Mouse (Mus musculus) forebrain, embryonic 10.5 days (tissue): ENCODE results near the gene Tomm40l. TPM values are rescaled to one million over a fixed set of nuclear protein-coding genes. Genes with fewer than 3 reads are reported as not detected.

Source experiments
- DNase-seq: peaks from one replicate; pipeline ENCODE4 v3.0.0-alpha.2; 2017; ENCODE audit warnings: low spot score; ENCODE audit errors: extremely low spot score
- H3K27ac ChIP-seq: fragments of 300-500 bp; sonication (generic); 2 replicates; pipeline ENCODE4 v1.5.1; 2016; ENCODE audit warnings: mild to moderate bottlenecking
- H3K27me3 ChIP-seq: fragments of 300-500 bp; sonication (generic); 2 replicates; pipeline ENCODE4 v1.6.1; 2016; ENCODE audit warnings: mild to moderate bottlenecking; ENCODE audit not compliant: poor library complexity, severe bottlenecking
- H3K36me3 ChIP-seq: fragments of 300-500 bp; sonication (generic); replicated peaks from 2 replicates; pipeline ENCODE4 v1.6.1; 2016; ENCODE audit warnings: mild to moderate bottlenecking, moderate library complexity
- H3K4me1 ChIP-seq: fragments of 300-500 bp; sonication (generic); 2 replicates; pipeline ENCODE4 v1.6.1; 2016
- H3K4me3 ChIP-seq: fragments of 300-500 bp; sonication (generic); 2 replicates; pipeline ENCODE4 v1.5.1; 2016; ENCODE audit warnings: mild to moderate bottlenecking, moderate library complexity
- H3K9me3 ChIP-seq: fragments of 300-500 bp; sonication (generic); 2 replicates; pipeline ENCODE4 v1.6.1; 2016; ENCODE audit warnings: mild to moderate bottlenecking, moderate library complexity
- WGBS: fragments of 180-500 bp; shearing (Covaris S2); methylation state at CpG from one replicate; pipeline ENCODE4 v1.1.7; 2016; 5-methylcytosine and 5-hydroxymethylcytosine counted together
- polyA plus RNA-seq: library from polyadenylated mRNA; unstranded; fragments of >200 nt; fragmentation: Nextera tagmentation; extraction: Ambion mirVana; gene quantifications from 2 replicates; pipeline ENCODE4 v1.2.1, GENCODE M21; 2016

The Tomm40l gene
- polyA plus RNA-seq, 1 experiment from 2014 or later = 37.2 TPM

DNA sequence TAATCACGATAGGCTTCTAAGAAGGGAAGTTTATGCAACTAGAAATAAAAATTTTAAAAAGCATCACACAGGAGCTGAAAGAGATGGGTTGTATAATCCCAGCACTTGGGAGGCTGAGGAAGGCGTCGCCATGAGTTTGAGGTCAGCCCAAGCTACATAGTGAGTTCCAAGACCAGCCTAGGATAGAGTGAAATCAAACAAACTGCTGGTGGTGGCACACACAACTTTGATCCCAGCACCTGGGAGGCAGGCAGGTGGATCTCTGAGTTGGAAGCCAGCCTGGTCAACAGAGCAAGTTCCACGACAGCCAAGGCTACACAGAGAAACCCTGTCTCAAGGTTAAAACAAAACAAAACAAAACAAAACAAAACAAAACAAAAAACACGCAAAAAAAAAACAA lies 10.0 kb upstream of the Tomm40l start:
- no peaks in the 10 kb centered on the region for H3K9me3 ChIP-seq
- H3K4me3 ChIP-seq = no peak overlapping the region
- peaks cover 26% of the 10 kb centered on the region for H3K4me1 ChIP-seq
- peaks cover 44% of the 10 kb centered on the region for H3K36me3 ChIP-seq
- H3K27ac ChIP-seq = no peak overlapping the region
- no peaks in the 10 kb centered on the region for H3K27me3 ChIP-seq
- 85% methylated on average over 5 of the region's 5 CpGs for WGBS
- DNase-seq = no peak

DNA sequence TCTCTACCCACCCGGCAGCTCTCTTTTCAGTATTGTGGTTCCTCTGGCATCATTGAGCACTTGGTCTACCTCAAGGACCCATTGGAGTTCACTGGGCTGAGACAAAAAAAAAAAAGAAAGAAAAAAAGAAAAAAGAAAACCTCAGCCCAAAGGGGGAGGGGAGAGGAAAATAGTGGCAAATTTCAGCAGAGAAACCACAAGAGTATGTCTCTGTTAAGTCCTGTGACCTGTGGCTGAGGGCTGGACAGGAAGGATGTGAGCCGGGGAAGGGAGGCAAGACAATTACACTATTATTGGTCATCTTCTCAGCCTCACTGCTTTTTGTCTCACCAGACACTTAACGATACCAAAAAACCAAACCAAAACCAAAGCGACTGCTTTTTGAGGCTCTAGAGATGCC lies 9.5 kb upstream of the Tomm40l start:
- no peak overlapping the region for H3K4me3 ChIP-seq
- H3K27me3 ChIP-seq = no peaks in the 10 kb centered on the region
- H3K9me3 ChIP-seq = no peaks in the 10 kb centered on the region
- H3K27ac ChIP-seq = no peak overlapping the region
- peaks cover 39% of the 10 kb centered on the region for H3K36me3 ChIP-seq
- peaks cover 26% of the 10 kb centered on the region for H3K4me1 ChIP-seq
- DNase-seq = no peak
- WGBS = 69% methylated on average over 4 of the region's 4 CpGs

DNA sequence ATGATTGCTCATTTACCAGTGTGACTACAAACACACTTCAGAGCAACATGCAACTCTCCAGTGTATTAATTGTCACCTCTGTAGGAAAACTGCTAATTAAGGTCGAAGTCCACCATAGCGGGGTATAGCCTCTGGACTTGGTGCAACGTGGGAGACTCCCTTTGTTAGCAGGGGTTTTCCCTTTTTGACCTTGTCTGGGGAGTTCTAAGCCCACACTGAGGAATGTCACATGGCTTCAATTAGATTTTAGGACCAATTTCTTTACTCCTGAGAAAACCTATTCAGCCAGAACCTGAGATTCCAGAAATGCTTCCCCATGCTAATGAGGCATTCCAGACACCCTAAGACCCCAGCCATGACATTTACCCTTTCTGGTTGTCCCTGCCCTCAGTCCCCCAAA lies 7.9 kb upstream of the Tomm40l start:
- H3K4me3 ChIP-seq = no peak overlapping the region
- H3K36me3 ChIP-seq = peaks cover 23% of the 10 kb centered on the region
- H3K27ac ChIP-seq = peak overlapping the region; percentile 72
- WGBS = 30% methylated on average over 3 of the region's 3 CpGs
- H3K9me3 ChIP-seq = no peaks in the 10 kb centered on the region
- H3K4me1 ChIP-seq = peaks cover 29% of the 10 kb centered on the region
- no peaks in the 10 kb centered on the region for H3K27me3 ChIP-seq
- DNase-seq = no peak

DNA sequence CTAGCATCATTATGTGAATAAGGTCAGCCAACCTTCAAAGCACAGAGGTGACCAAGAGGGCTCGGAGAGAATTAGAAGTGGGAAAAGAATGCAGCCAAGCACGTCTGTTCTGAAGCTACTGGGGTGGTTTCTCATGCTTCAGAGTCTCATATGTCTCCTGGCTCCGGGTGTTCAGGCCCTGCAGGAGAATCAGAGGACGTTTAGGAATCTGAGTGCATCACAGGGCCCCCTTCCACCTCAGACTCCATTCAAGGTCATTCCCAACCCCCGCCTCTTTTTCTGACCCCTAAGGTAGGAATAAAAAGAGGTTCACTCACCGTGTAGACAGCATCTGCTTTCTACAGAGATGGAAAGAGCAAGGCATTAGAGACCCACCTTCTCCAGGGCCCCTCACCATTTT lies 7.4 kb upstream of the Tomm40l start:
- no peak overlapping the region; the same call in 1 of the 2 replicates for H3K4me3 ChIP-seq
- no peaks in the 10 kb centered on the region for H3K27me3 ChIP-seq
- 35% methylated on average over 6 of the region's 6 CpGs for WGBS
- H3K36me3 ChIP-seq = peaks cover 18% of the 10 kb centered on the region
- no peak for DNase-seq
- peak overlapping the region; percentile 72 for H3K27ac ChIP-seq
- H3K9me3 ChIP-seq = no peaks in the 10 kb centered on the region
- peaks cover 33% of the 10 kb centered on the region for H3K4me1 ChIP-seq

DNA sequence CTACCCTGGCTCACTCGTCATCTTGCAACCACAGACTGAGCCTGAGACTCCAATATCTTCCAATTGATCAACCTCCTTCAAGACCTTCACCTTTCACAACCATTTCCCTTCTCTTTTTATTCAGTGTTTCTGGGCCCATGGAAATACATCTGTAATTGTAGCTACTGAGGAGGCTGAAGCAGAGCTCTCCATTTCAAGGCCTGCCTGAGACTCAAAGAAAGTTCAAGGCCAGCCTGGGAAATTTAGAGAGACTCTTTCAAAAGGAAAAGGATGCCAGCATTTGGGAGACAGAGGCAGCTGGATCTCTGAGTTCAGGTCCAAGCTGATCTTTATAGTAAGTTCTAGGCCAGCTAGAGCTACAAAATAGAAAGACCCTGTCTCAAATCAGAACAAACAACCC lies 5.6 kb upstream of the Tomm40l start:
- peaks cover 38% of the 10 kb centered on the region for H3K4me1 ChIP-seq
- WGBS = 82% methylated on average over 1 of the region's 1 CpGs
- no peaks in the 10 kb centered on the region for H3K9me3 ChIP-seq
- H3K27ac ChIP-seq = no peak overlapping the region
- DNase-seq = no peak
- H3K4me3 ChIP-seq = no peak overlapping the region
- no peaks in the 10 kb centered on the region for H3K36me3 ChIP-seq
- H3K27me3 ChIP-seq = no peaks in the 10 kb centered on the region

DNA sequence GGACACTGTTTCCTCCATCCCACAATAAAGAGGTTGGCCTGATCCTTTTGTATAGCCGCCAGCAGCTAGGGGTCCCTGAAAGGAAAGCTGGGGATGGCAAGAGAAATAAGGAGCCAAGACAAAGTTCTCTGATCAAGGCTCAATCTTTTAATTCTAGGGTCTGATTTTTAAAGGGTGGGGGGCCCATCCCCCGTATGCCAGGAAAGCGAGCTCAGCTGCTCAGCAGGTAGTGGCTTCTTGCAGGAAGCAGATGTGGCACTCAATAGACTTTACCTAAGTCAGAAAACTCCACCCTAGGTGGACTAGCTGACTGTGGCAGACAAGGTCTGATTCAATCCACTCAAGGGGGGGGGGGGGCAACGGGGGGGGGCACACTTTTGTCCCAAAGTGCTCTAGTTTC lies 4.5 kb upstream of the Tomm40l start:
- no peak overlapping the region for H3K27ac ChIP-seq
- WGBS = 43% methylated on average over 4 of the region's 4 CpGs
- DNase-seq = no peak
- no peaks in the 10 kb centered on the region for H3K27me3 ChIP-seq
- no peaks in the 10 kb centered on the region for H3K36me3 ChIP-seq
- no peaks in the 10 kb centered on the region for H3K9me3 ChIP-seq
- H3K4me1 ChIP-seq = peaks cover 44% of the 10 kb centered on the region
- no peak overlapping the region for H3K4me3 ChIP-seq

DNA sequence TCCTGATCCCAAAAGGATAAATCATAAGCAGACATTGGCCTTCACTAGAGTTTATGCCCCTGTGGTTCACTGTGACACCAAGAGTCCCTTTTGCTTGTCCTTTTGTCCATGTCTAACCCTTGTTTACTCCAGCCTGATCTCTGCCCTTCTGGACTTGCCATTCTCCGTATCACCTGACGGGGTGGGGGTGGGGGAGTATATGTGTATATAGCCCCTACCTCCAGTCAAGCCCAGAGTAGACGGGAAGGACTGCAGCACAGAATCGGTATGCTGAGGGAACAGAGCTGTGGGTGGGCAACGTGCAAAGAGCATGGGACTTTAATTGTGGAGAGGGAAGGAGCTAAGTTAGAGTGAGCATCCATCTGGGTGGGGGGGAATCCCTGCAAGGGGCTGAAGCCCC lies 2.5 kb upstream of the Tomm40l start, which contains the start of gene Apoa2:
Gene Apoa2, plus strand, starts transcription at position 198 of the 400 bp plus-strand sequence.
- DNase-seq = no peak
- Histone ChIP-seq H3K4me3 (no peak within 1 kb of the TSS), H3K36me3 (peaks cover 8% of the 10 kb centered on the region), H3K27me3 (no peaks in the 10 kb centered on the region), H3K27ac (no peak within 1 kb of the TSS), H3K4me1 (peaks cover 45% of the 10 kb centered on the region), H3K9me3 (no peaks in the 10 kb centered on the region)
- WGBS = 84% methylated on average over 5 of the region's 5 CpGs

DNA sequence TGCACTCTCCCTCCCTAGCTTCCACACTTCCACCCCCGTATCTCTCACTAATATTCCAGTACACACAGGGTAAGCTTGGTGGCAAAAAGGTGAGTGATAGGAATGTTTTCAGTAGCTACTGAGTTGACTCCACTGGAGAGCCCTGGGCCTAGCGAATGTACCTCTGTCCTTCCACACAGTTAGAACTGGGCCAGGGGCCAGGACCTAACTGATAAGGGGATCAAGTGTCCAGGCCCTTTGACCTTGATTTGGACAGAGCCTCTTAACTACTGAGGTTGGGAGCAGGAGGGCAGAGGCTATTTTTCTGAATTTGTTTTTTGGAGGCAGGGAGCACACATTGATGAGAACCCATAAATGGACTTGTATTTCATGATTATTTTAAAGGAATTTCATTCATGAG lies 1.5 kb upstream of the Tomm40l start:
- 84% methylated on average over 2 of the region's 2 CpGs for WGBS
- peaks cover 19% of the 10 kb centered on the region for H3K36me3 ChIP-seq
- no peak for DNase-seq

DNA sequence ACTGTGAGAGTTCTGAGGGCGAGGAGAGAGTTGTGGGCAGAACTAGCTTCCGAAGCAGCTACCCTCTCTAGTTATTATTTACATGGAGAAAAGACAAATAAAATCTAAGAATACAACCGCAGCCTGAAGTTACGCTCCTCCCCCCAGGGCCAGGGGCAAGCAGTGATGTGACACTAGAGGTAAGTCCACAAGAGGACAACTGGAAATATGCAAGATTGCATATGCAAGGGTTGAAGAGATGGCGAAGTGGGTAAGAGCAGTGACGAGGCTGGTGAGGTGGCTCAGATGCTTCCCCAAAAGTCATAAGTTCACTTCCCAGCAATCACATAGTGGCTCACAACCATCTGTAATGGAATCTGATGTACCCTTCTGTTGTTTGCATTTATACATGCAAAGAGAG lies 854 bp upstream of the Tomm40l start:
- Histone ChIP-seq H3K27me3 (no peaks in the 10 kb centered on the region), H3K4me1 (peaks cover 33% of the 10 kb centered on the region), H3K4me3 (peak overlapping the region; percentile 73), H3K9me3 (no peaks in the 10 kb centered on the region), H3K27ac (peak overlapping the region; percentile 88), H3K36me3 (peaks cover 25% of the 10 kb centered on the region)
- no peak for DNase-seq
- 85% methylated on average over 6 of the region's 6 CpGs for WGBS

More for the DNA sequence above, 1.5 kb upstream of the Tomm40l start:
- peaks cover 37% of the 10 kb centered on the region for H3K4me1 ChIP-seq
- no peaks in the 10 kb centered on the region for H3K27me3 ChIP-seq
- H3K4me3 ChIP-seq = no peak overlapping the region
- H3K9me3 ChIP-seq = no peaks in the 10 kb centered on the region
- H3K27ac ChIP-seq = no peak overlapping the region

DNA sequence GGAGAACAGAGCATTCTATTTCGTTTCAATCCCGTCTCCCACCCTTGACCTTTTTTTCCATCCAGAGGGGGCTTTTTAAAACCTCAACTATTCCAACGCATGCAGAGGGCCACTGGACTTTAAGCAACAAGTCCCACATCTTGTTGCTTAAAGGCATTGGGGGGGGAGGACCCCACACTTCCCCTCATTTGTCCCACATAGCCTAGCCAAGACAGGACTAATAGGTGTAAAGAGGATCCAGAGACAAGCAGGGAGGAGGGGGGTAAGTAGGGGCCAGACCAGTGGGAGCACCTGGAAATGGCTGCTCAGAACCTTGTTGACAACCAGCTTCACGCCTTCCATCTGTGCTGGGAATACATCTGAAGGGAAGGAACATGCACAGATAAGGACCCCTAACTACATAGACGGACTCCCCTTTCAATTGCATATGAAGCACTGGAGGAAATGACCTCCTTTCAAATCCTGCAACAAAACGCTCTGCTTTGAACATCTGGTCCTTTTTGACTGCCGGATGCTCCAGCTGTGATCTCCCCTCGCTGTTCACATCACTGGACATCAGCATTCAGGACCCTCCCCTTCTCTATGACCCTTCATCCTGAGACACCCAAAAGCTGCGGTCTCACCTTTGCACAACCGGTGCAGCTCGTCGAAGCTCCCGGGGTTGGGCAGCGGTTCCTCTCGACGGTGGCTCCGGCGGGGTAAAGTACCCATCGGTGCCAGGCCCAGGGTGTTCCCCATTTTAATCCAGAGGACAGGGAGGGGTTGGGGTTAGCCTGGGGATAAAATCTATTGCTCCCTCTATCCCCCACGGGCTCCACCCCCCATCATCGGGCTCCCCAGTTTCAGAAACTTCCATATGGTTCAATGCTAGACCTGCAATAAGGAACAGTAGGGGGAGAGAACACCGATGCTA lies 777 bp downstream of the Tomm40l start:
- peaks cover 29% of the 10 kb centered on the region for H3K4me1 ChIP-seq
- H3K4me3 ChIP-seq = peak overlapping the region; percentile 73
- H3K9me3 ChIP-seq = no peaks in the 10 kb centered on the region
- peaks cover 27% of the 10 kb centered on the region for H3K36me3 ChIP-seq
- H3K27me3 ChIP-seq = no peaks in the 10 kb centered on the region
- WGBS = 10% methylated on average over 22 of the region's 22 CpGs
- H3K27ac ChIP-seq = peak overlapping the region; percentile 88
- peak; percentile 34 for DNase-seq

DNA sequence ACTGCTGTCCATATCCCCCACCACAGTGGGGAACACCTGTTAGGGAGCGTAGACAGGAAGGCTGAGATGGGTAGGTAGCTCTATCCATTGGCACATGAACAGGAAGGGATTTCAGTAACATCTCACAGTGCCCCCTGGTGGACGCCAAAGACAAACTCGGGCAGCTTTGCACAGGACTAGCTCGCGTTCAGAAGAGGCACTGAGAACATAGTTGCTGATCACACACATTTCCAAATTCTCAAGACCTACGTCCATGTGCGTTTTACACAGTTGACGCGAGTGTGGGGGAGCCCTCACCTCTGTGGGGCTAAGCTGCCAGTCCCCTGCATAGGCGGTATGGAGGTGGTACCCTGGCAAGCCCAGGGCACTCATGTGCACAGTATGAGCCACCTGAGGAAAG lies 1.4 kb downstream of the Tomm40l start:
- DNase-seq = peak; percentile 84
- Histone ChIP-seq H3K4me3 (peak overlapping the region; percentile 73), H3K36me3 (peaks cover 27% of the 10 kb centered on the region), H3K4me1 (peaks cover 29% of the 10 kb centered on the region), H3K27me3 (no peaks in the 10 kb centered on the region), H3K27ac (0 out of 2 replicates have a peak overlapping the region, but pooled peaks have one; percentile 88), H3K9me3 (no peaks in the 10 kb centered on the region)
- WGBS = 10% methylated on average over 10 of the region's 10 CpGs

DNA sequence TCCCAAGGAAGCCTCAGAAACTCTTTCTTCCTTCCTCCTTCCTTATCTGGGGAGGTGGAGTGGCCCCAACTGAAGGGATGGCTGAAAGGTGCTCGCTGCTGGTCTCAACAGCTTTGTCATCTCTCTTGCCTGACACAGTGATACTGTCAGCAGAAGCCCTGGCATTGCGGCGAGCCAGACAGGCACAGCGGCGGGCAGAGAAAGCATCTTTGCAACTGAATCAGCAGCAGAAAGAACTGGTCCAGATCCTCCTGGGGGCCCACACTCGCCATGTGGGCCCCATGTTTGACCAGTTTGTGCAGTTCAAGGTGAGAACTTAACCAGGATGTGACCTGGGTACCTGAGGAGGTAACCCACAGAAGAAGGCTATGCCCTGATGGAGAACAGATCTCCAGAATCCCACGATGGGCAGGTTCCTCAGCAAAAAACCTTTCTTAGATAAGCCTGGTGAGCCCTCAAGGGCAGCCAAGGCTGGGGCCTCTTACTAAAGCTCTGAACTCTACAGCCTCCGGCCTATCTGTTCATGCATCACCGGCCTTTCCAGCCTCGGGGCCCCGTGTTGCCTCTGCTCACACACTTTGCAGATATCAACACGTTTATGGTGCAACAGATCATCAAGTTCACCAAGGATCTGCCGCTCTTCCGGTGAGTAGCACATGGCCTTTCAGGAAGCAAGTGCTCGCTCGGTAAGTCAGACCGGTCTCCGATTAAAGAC lies 5.9 kb downstream of the Tomm40l start:
- 91% methylated on average over 18 of the region's 18 CpGs for WGBS

More for the DNA sequence above, 5.9 kb downstream of the Tomm40l start:
- no peak for DNase-seq
- peaks cover 3% of the 10 kb centered on the region; the same call in 1 of the 2 replicates for H3K27me3 ChIP-seq
- H3K4me3 ChIP-seq = no peak overlapping the region
- H3K9me3 ChIP-seq = no peaks in the 10 kb centered on the region
- H3K4me1 ChIP-seq = peaks cover 20% of the 10 kb centered on the region
- peaks cover 27% of the 10 kb centered on the region for H3K36me3 ChIP-seq
- H3K27ac ChIP-seq = no peak overlapping the region
